Mouse (Mus musculus) forebrain, embryonic 15.5 days (tissue): ENCODE data around the gene Chmp6. TPM values are rescaled to one million over a fixed set of nuclear protein-coding genes. Genes with fewer than 3 reads are reported as not detected.

Experiments used
- ATAC-seq: fragments of 200-750 bp; cut with Nextera tagmentation; replicated peaks from 2 replicates; pipeline ENCODE4 v1.8.0; 2017; ENCODE audit warnings: mild to moderate bottlenecking, moderate TSS enrichment, moderate library complexity
- H3K27ac ChIP-seq: fragments of 300-500 bp; sonication (generic); replicated peaks from 2 replicates; pipeline ENCODE4 v1.5.1; 2015; ENCODE audit warnings: mild to moderate bottlenecking, inconsistent platforms
- H3K27me3 ChIP-seq: fragments of 300-500 bp; sonication (generic); 2 replicates; pipeline ENCODE4 v1.6.1; 2015; ENCODE audit warnings: inconsistent platforms
- H3K36me3 ChIP-seq: fragments of 300-500 bp; sonication (generic); 2 replicates; pipeline ENCODE4 v1.6.1; 2015; ENCODE audit warnings: mild to moderate bottlenecking, inconsistent platforms
- H3K4me1 ChIP-seq: fragments of 300-500 bp; sonication (generic); 2 replicates; pipeline ENCODE4 v1.6.1; 2015; ENCODE audit warnings: inconsistent platforms
- H3K4me2 ChIP-seq: fragments of 300-500 bp; sonication (generic); replicated peaks from 2 replicates; pipeline ENCODE4 v1.6.1; 2015; ENCODE audit warnings: mild to moderate bottlenecking, inconsistent platforms
- H3K4me3 ChIP-seq: fragments of 300-500 bp; sonication (generic); 2 replicates; pipeline ENCODE4 v1.5.1; 2015; ENCODE audit warnings: mild to moderate bottlenecking, inconsistent platforms
- H3K9ac ChIP-seq: fragments of 300-500 bp; sonication (generic); replicated peaks from 2 replicates; pipeline ENCODE4 v1.6.1; 2015; ENCODE audit warnings: mild to moderate bottlenecking, inconsistent platforms
- H3K9me3 ChIP-seq: fragments of 300-500 bp; sonication (generic); 2 replicates; pipeline ENCODE4 v1.6.1; 2016; ENCODE audit warnings: inconsistent platforms
- WGBS: fragments of 180-500 bp; shearing (Covaris S2); methylation state at CpG from one replicate; pipeline ENCODE4 v1.1.7; 2015; ENCODE audit warnings: mixed read lengths; 5-methylcytosine and 5-hydroxymethylcytosine counted together
- polyA plus RNA-seq: library from polyadenylated mRNA; unstranded; fragments of >200 nt; fragmentation: Nextera tagmentation; extraction: Ambion mirVana; gene quantifications from 2 replicates; pipeline ENCODE4 v1.2.1, GENCODE M21; 2015

Chmp6 gene
- polyA plus RNA-seq, 1 experiment from 2014 or later: 94.2 TPM

DNA sequence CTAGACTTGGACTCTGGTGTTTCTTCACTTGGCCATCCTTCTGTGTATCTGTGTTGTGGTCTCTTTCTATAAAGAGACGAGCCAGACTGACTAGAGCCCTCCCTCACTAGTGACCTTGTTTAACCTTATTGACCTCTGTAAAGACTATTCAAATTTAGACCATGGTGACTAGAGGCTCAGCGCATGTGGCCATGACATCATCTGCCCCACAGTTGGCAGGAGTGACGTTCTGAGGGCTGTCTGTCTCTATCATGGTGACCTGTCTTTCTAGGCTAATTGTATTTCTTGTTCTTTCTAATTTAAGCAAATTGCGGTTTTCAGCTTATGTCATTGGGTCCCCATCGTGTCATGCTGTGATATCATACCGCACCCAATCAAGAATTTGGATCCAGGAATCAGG lies 38.1 kb downstream of the Chmp6 start:
- Histone ChIP-seq H3K9ac (no peak overlapping the region), H3K4me1 (peaks cover 8% of the 10 kb centered on the region), H3K27ac (no peak overlapping the region), H3K4me2 (no peak overlapping the region), H3K36me3 (no peaks in the 10 kb centered on the region), H3K9me3 (no peaks in the 10 kb centered on the region), H3K27me3 (no peaks in the 10 kb centered on the region), H3K4me3 (no peak overlapping the region)
- no peak for ATAC-seq
- WGBS: 90% methylated on average over 6 of the region's 6 CpGs

DNA sequence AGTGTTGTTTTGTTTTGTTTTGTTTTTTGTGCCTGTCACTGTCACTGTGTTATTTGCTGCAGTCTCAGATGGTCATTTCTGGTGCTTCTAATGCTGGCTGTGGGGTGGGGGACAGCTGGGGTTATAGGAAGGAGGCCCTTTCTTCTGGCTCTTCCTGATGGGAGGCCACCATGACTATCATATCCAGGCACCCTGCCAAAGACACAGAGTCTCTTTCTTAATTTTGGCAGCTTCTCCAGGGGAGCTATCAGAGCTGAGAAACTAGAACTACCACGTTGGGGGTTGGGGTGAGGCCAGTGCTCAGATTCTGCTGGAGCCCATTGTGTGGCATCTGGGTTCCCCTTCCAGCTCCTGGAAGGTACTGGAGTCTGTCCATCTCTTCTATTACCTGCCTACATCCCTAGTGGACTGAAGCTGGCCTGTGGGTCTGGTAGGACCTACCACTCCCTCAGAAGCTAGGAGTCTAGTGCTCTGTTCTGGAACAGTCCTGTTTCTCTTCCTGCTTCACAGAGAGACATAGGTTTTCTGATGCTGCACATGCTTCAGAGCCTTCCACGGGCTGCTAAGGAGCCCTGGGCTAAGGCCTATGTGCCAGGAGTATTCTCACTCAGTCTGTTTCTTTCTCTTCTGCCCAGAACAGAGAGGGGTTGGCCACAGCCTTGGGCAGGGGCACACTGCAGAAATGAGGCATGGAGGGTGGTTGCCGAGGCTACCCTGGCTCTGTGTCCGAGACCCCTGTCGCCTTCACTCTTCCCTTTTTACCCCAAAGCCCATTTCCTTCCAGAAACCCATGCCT lies 39.4 kb downstream of the Chmp6 start:
- no peaks in the 10 kb centered on the region for H3K9me3 ChIP-seq
- H3K36me3 ChIP-seq: no peaks in the 10 kb centered on the region
- H3K27me3 ChIP-seq: no peaks in the 10 kb centered on the region
- no peak overlapping the region for H3K9ac ChIP-seq
- peak overlapping the region; percentile 50 for H3K27ac ChIP-seq
- H3K4me3 ChIP-seq: no peak overlapping the region
- H3K4me1 ChIP-seq: peaks cover 8% of the 10 kb centered on the region
- H3K4me2 ChIP-seq: no peak overlapping the region
- no peak for ATAC-seq
- WGBS: 59% methylated on average over 5 of the region's 5 CpGs

GRCm38 (mm10) chr11:119954233-119954632 lies 41.0 kb downstream of the Chmp6 start:
- H3K4me3 ChIP-seq: no peak overlapping the region
- peaks cover 8% of the 10 kb centered on the region for H3K4me1 ChIP-seq
- H3K27me3 ChIP-seq: no peaks in the 10 kb centered on the region
- no peak overlapping the region for H3K9ac ChIP-seq
- no peak for ATAC-seq
- no peak overlapping the region for H3K27ac ChIP-seq
- 80% methylated on average over 4 of the region's 4 CpGs for WGBS
- no peaks in the 10 kb centered on the region for H3K9me3 ChIP-seq
- no peaks in the 10 kb centered on the region for H3K36me3 ChIP-seq
- no peak overlapping the region for H3K4me2 ChIP-seq

DNA sequence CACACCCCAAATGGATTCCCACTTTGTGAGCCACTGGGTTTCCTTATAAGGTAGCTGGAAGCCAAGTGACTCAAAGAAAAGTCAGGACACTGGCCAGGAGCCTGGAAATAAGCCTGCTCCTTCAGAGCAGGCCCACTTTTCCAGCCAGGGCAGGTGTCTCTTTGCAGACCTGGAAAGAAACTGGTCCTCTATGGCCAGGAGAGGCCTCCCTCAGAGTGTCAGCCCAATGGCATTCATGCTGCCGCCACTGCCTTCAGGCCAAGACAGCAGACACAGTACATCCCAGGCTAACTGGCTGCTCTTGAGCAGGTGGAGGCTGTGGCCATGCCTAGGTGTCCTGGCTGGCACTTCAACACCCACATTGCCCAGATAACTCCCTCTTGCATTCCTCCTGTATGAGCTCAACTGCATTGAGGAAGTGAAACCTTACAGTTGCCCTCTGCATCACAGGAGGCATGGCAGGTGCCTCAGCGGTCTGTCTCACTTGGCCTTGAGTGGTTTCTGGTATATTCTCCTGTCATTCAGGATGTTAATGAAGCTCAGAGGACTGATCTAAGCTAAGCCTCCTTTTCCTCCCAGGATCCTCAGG lies 41.6 kb downstream of the Chmp6 start:
- H3K27ac ChIP-seq: no peak overlapping the region
- H3K4me2 ChIP-seq: no peak overlapping the region
- H3K36me3 ChIP-seq: no peaks in the 10 kb centered on the region
- H3K9me3 ChIP-seq: no peaks in the 10 kb centered on the region
- no peak overlapping the region for H3K4me3 ChIP-seq
- no peak for ATAC-seq
- no peaks in the 10 kb centered on the region for H3K27me3 ChIP-seq
- no peak overlapping the region for H3K9ac ChIP-seq
- WGBS: 76% methylated on average over 2 of the region's 2 CpGs
- peaks cover 8% of the 10 kb centered on the region for H3K4me1 ChIP-seq

DNA sequence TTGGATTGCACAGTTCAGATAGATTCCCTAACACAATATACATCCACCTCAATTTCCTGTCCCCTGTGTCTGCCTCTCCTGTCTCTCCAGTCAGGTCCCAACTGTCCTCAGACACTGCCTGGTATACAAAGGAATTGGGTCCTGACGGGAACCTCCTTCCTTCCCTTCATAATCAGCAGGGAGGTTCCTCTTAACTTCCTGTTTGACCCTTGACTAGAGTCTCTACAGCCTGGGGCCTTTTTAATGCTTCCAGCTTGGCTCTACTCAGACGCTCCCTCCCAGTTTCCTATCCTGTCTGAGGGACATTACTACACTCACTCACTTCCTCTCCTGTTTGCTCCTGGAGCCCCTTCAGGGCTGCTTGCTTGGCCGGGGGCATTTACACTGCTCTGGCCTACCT lies 42.2 kb downstream of the Chmp6 start:
- 78% methylated on average over 3 of the region's 3 CpGs for WGBS
- no peak for ATAC-seq

DNA sequence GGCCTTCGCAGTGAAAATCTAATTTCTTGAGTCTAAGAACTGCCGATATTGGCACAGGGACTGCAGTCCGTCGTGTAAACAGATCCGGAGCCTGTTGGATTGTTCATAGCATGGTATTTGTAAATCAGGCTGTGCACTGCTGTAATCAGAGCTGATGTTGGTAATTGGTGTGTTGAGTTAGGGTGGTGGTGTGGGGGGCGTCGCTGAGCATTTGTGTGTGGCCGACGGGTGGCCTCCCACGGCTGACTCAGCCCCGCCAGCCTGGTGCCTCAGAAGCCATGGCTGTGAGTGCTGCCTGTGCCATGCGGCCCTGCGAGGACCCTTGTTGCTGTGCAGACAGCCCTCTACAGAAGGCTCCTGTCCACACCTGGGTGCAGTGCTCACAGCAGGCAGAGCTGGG lies 43.3 kb downstream of the Chmp6 start:
- H3K9ac ChIP-seq: no peak overlapping the region
- H3K9me3 ChIP-seq: no peaks in the 10 kb centered on the region
- ATAC-seq: no peak
- no peak overlapping the region for H3K4me3 ChIP-seq
- no peaks in the 10 kb centered on the region for H3K36me3 ChIP-seq
- no peaks in the 10 kb centered on the region for H3K27me3 ChIP-seq
- H3K27ac ChIP-seq: no peak overlapping the region
- H3K4me1 ChIP-seq: peaks cover 8% of the 10 kb centered on the region
- H3K4me2 ChIP-seq: no peak overlapping the region
- WGBS: 73% methylated on average over 13 of the region's 13 CpGs

More for the DNA sequence above, 42.2 kb downstream of the Chmp6 start:
- H3K36me3 ChIP-seq: no peaks in the 10 kb centered on the region
- H3K9ac ChIP-seq: no peak overlapping the region
- H3K27me3 ChIP-seq: no peaks in the 10 kb centered on the region
- H3K4me2 ChIP-seq: no peak overlapping the region
- no peak overlapping the region for H3K27ac ChIP-seq
- H3K4me3 ChIP-seq: no peak overlapping the region
- H3K4me1 ChIP-seq: peaks cover 8% of the 10 kb centered on the region
- no peaks in the 10 kb centered on the region for H3K9me3 ChIP-seq

DNA sequence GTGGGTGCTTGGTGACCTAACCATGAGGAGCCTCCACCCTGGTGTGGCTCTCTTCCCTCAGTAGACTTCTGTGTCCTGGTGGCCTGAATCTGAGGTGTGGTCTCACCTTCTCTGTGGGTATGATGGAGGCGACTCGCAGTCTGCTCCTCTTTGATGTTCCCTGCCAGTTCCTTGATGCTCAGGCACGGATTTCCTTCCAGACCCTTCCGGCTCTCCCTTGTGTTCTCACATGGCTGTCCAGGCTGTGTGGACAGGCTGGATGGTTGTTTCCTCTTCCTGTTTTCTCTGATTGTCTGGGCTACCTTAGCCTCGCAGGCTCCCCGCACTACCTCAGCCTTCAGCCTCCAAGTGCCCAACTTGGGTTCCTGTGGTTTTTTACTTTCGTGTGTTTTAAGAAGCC lies 45.6 kb downstream of the Chmp6 start:
- no peak for ATAC-seq
- Histone ChIP-seq H3K27ac (no peak overlapping the region), H3K36me3 (no peaks in the 10 kb centered on the region), H3K9me3 (no peaks in the 10 kb centered on the region), H3K27me3 (no peaks in the 10 kb centered on the region), H3K4me3 (no peak overlapping the region), H3K9ac (no peak overlapping the region), H3K4me1 (no peaks in the 10 kb centered on the region), H3K4me2 (no peak overlapping the region)
- WGBS: 89% methylated on average over 7 of the region's 7 CpGs

DNA sequence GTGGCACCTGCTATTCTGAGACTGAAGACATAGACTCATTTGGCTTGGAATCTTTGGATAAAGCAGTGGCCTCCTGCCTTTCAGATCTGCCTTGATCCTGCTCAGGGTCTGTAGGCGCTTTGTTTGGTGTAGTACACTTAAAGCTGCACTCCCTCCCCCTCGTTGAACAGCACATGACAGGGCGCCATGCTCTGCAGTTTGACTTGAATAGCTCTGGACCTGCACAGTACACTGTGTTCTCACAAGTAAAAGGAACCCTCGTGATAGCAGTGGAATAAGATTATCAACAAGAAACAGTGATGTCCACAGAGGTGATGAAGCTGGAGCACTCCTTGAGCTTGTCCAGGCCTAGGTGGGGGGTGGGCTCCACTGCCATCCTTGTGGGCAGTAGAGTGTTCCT lies 46.5 kb downstream of the Chmp6 start:
- Histone ChIP-seq H3K27me3 (no peaks in the 10 kb centered on the region), H3K9ac (no peak overlapping the region)
- WGBS: 67% methylated on average over 4 of the region's 4 CpGs

DNA sequence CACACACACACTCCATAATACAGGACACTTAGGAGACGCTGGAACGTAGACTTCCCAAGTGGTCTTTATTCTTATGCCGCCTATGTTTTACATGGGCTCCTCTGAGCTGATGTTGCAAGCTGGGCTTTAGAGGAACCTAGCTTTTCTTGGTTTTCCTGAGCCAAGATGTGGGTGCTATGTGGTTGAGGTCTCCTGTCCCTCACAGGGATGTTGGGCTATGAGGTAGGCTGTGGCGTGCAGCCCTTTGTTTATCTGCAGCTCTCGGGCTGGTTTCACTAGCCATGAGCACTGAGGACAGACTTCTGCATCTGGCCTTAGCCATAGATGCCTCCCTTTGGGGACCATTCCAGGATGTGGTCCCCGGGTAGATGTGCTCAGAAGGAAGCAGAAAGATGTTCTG lies 47.4 kb downstream of the Chmp6 start:
- Histone ChIP-seq H3K36me3 (no peaks in the 10 kb centered on the region), H3K4me2 (no peak overlapping the region), H3K9me3 (no peaks in the 10 kb centered on the region), H3K27me3 (no peaks in the 10 kb centered on the region), H3K4me1 (0 out of 2 replicates have a peak, but pooled peaks cover 4% of the 10 kb centered on the region), H3K4me3 (no peak overlapping the region), H3K9ac (no peak overlapping the region), H3K27ac (no peak overlapping the region)
- no peak for ATAC-seq
- 92% methylated on average over 6 of the region's 6 CpGs for WGBS

More for the DNA sequence above, 46.5 kb downstream of the Chmp6 start:
- no peak overlapping the region for H3K4me2 ChIP-seq
- no peaks in the 10 kb centered on the region for H3K36me3 ChIP-seq
- H3K27ac ChIP-seq: no peak overlapping the region
- 0 out of 2 replicates have a peak, but pooled peaks cover under 1% of the 10 kb centered on the region for H3K4me1 ChIP-seq
- no peak overlapping the region for H3K4me3 ChIP-seq
- ATAC-seq: no peak
- H3K9me3 ChIP-seq: no peaks in the 10 kb centered on the region

GRCm38 (mm10) chr11:119961511-119961910 lies 48.3 kb downstream of the Chmp6 start:
- no peak overlapping the region for H3K4me2 ChIP-seq
- no peak overlapping the region for H3K27ac ChIP-seq
- H3K27me3 ChIP-seq: no peaks in the 10 kb centered on the region
- ATAC-seq: no peak
- H3K4me1 ChIP-seq: 0 out of 2 replicates have a peak, but pooled peaks cover 4% of the 10 kb centered on the region
- no peaks in the 10 kb centered on the region for H3K36me3 ChIP-seq
- no peak overlapping the region for H3K4me3 ChIP-seq
- no peak overlapping the region for H3K9ac ChIP-seq
- H3K9me3 ChIP-seq: no peaks in the 10 kb centered on the region
- 76% methylated on average over 3 of the region's 3 CpGs for WGBS

- ATAC-seq: no peak
- 7% methylated on average over 9 of the region's 9 CpGs for WGBS
- no peak overlapping the region for H3K4me2 ChIP-seq
- H3K9me3 ChIP-seq: no peaks in the 10 kb centered on the region
- H3K27ac ChIP-seq: no peak overlapping the region
- no peaks in the 10 kb centered on the region for H3K27me3 ChIP-seq
- no peak overlapping the region for H3K4me3 ChIP-seq
- peaks cover 11% of the 10 kb centered on the region for H3K4me1 ChIP-seq
- no peak overlapping the region for H3K9ac ChIP-seq
- H3K36me3 ChIP-seq: no peaks in the 10 kb centered on the region
These were observed 51.8 kb downstream of the Chmp6 start for GRCm38 (mm10) chr11:119965053-119965452.

DNA sequence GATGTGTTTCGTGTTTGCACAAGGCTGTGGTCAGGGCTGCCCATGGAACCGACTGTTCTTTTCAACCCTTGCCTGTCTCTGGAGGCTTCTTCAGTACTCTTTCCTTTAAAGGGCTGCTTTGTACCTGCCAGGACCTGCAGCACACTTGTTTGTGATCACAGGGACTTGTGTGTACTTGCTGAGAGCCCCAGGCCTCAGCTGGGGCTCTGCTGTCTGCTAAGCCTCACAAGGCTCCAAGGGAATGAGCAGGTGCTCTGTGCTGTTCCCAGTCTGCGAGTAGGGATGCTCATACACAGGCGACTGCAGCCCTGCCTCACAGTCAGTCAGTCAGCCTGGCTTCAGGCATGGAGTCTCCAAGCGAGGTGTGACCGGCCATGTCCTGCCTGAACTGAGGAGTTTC lies 53.1 kb downstream of the Chmp6 start:
- ATAC-seq: no peak
- Histone ChIP-seq H3K4me1 (peaks cover 21% of the 10 kb centered on the region), H3K4me3 (no peak overlapping the region), H3K9ac (no peak overlapping the region), H3K9me3 (no peaks in the 10 kb centered on the region), H3K27me3 (no peaks in the 10 kb centered on the region), H3K27ac (no peak overlapping the region), H3K4me2 (no peak overlapping the region), H3K36me3 (no peaks in the 10 kb centered on the region)
- 85% methylated on average over 6 of the region's 6 CpGs for WGBS
